Mouse (Mus musculus): ENCODE data around the gene 6330409D20Rik.

DNA sequence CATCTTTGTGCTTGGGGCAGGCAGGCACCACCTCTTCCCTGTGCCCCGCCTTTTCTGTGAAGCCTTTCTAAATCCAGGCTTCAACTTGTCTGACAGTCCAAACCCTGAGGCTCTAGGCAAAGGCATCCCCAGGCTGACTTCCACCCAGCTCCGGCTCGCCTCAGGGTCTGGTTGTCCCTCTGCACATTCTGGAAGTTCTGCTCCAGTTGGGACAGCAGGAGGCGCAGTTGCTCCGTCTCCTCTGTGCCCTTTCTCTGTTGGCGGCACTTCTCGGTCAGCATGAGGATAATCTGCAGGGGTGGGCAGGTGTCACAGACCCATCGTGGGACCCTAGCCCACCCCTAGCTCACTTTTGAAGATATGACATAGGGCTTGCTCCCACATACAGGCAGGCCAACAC, 38.3 kb upstream of the 6330409D20Rik start:
- peak; percentile 81 for TF ChIP-seq CTCF (conservative IDR thresholded peaks at IDR 0.05; ENCODE audit: insufficient read depth, insufficient read length, low read depth, low read length)
- TF ChIP-seq POLR2A (IDR thresholded peaks at IDR 0.05; ENCODE audit: low read depth, low read length), result no peak
